Mouse (Mus musculus) embryonic facial prominence, embryonic 12.5 days (tissue): ENCODE measurements around the gene Hhatl. TPM values are rescaled to one million over a fixed set of nuclear protein-coding genes. Genes with fewer than 3 reads are reported as not detected.

Experiments used
- ATAC-seq: fragments of 200-750 bp; cut with Nextera tagmentation; 2 replicates; pipeline ENCODE4 v1.8.0; 2017; ENCODE audit not compliant: insufficient number of reproducible peaks, insufficient read depth, low FRiP score, low TSS enrichment
- H3K27ac ChIP-seq: fragments of 300-500 bp; sonication (generic); 2 replicates; pipeline ENCODE4 v1.5.1; 2016; ENCODE audit warnings: mild to moderate bottlenecking
- H3K27me3 ChIP-seq: fragments of 300-500 bp; sonication (generic); 2 replicates; pipeline ENCODE4 v1.6.1; 2016; ENCODE audit warnings: mild to moderate bottlenecking, moderate library complexity
- H3K36me3 ChIP-seq: fragments of 300-500 bp; sonication (generic); 2 replicates; pipeline ENCODE4 v1.6.1; 2016; ENCODE audit warnings: mild to moderate bottlenecking
- H3K4me1 ChIP-seq: fragments of 300-500 bp; sonication (generic); 2 replicates; pipeline ENCODE4 v1.6.1; 2016
- H3K4me2 ChIP-seq: fragments of 300-500 bp; sonication (generic); replicated peaks from 2 replicates; pipeline ENCODE4 v1.6.1; 2016; ENCODE audit warnings: mild to moderate bottlenecking, moderate library complexity
- H3K4me3 ChIP-seq: fragments of 300-500 bp; sonication (generic); 2 replicates; pipeline ENCODE4 v1.5.1; 2016; ENCODE audit warnings: mild to moderate bottlenecking
- H3K9ac ChIP-seq: fragments of 300-500 bp; sonication (generic); 2 replicates; pipeline ENCODE4 v1.6.1; 2016; ENCODE audit warnings: mild to moderate bottlenecking, moderate library complexity
- H3K9me3 ChIP-seq: fragments of 300-500 bp; sonication (generic); 2 replicates; pipeline ENCODE4 v1.6.1; 2016; ENCODE audit warnings: mild to moderate bottlenecking, moderate library complexity
- WGBS: fragments of 180-500 bp; shearing (Covaris S2); methylation state at CpG from one replicate; pipeline ENCODE4 v1.1.7; 2016; 5-methylcytosine and 5-hydroxymethylcytosine counted together
- polyA plus RNA-seq: library from polyadenylated mRNA; unstranded; fragments of >200 nt; fragmentation: Nextera tagmentation; extraction: Ambion mirVana; gene quantifications from 2 replicates; pipeline ENCODE4 v1.2.1, GENCODE M21; 2016

Hhatl gene
- 0.40 TPM in 1 of 2 replicates, not detected in the other for polyA plus RNA-seq

GRCm38 (mm10) chr9:121791757-121792521, at the start of gene Hhatl:
Gene Hhatl, minus strand, starts transcription at chr9:121792507.
- Histone ChIP-seq H3K27me3 (no peaks in the 10 kb centered on the region), H3K4me2 (no peak within 1 kb of the TSS), H3K4me3 (no peak within 1 kb of the TSS), H3K4me1 (peaks cover 5% of the 10 kb centered on the region; the same call in 1 of the 2 replicates), H3K27ac (no peak within 1 kb of the TSS), H3K9ac (no peak within 1 kb of the TSS), H3K36me3 (no peaks in the 10 kb centered on the region), H3K9me3 (no peaks in the 10 kb centered on the region)
- WGBS = 47% methylated on average over 24 of the region's 24 CpGs
- ATAC-seq = 0 out of 2 replicates have a peak, but pooled peaks have one; percentile 35

GRCm38 (mm10) chr9:121839622-121839965, 47.3 kb upstream of the Hhatl start:
- H3K36me3 ChIP-seq = no peaks in the 10 kb centered on the region
- 0 out of 2 replicates have a peak, but pooled peaks cover 4% of the 10 kb centered on the region for H3K4me1 ChIP-seq
- peak overlapping the region; percentile 41 for H3K4me3 ChIP-seq
- 39% methylated on average over 7 of the region's 7 CpGs for WGBS
- peaks cover 6% of the 10 kb centered on the region; the same call in 1 of the 2 replicates for H3K9me3 ChIP-seq
- H3K27ac ChIP-seq = no peak overlapping the region
- H3K9ac ChIP-seq = peak overlapping the region; percentile 49
- ATAC-seq = 0 out of 2 replicates have a peak, but pooled peaks have one; percentile 3
- H3K4me2 ChIP-seq = peak overlapping the region; percentile 78
- H3K27me3 ChIP-seq = no peaks in the 10 kb centered on the region

GRCm38 (mm10) chr9:121838829-121839621, 46.7 kb upstream of the Hhatl start, which contains the start of gene Ccdc13:
Gene Ccdc13, minus strand, starts transcription at chr9:121839461.
- 3% methylated on average over 61 of the region's 61 CpGs for WGBS
- no peak within 1 kb of the TSS for H3K27ac ChIP-seq
- ATAC-seq = peak; percentile 74

DNA sequence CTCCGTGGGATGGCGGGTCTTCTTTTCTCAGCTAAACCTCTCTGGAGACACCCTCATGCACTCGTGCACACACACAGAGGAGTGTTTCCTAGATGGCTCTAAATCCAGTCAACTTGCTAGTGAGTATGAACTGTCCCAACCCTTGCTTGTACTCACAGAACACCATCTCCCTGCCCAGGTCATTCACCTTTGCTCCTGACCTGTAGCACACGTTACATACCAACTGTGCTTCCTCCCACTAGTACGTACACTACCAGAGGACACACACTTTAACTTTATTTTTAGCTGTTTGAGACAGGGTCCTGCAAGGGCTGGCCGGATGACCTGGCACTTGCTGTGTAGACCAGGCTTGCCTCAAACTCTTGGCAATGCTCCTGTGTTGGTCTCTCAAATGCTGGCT, 45.7 kb upstream of the Hhatl start:
- 92% methylated on average over 6 of the region's 6 CpGs for WGBS
- H3K27ac ChIP-seq = no peak overlapping the region
- H3K4me3 ChIP-seq = no peak overlapping the region
- no peaks in the 10 kb centered on the region for H3K36me3 ChIP-seq
- H3K9ac ChIP-seq = no peak overlapping the region
- no peaks in the 10 kb centered on the region for H3K27me3 ChIP-seq
- H3K4me2 ChIP-seq = no peak overlapping the region
- peaks cover 2% of the 10 kb centered on the region; the same call in 1 of the 2 replicates for H3K9me3 ChIP-seq
- no peak for ATAC-seq
- H3K4me1 ChIP-seq = 0 out of 2 replicates have a peak, but pooled peaks cover 4% of the 10 kb centered on the region

More at GRCm38 (mm10) chr9:121838829-121839621, 46.7 kb upstream of the Hhatl start, which contains the start of gene Ccdc13:
- Histone ChIP-seq H3K4me3 (peak within 1 kb of the TSS; percentile 41), H3K27me3 (no peaks in the 10 kb centered on the region), H3K4me2 (peak within 1 kb of the TSS; percentile 78), H3K9ac (peak within 1 kb of the TSS; percentile 49), H3K4me1 (0 out of 2 replicates have a peak, but pooled peaks cover 4% of the 10 kb centered on the region), H3K36me3 (no peaks in the 10 kb centered on the region), H3K9me3 (peaks cover 6% of the 10 kb centered on the region; the same call in 1 of the 2 replicates)

- Histone ChIP-seq H3K4me1 (0 out of 2 replicates have a peak, but pooled peaks cover 2% of the 10 kb centered on the region), H3K36me3 (no peaks in the 10 kb centered on the region), H3K27ac (no peak overlapping the region), H3K9me3 (no peaks in the 10 kb centered on the region), H3K4me2 (no peak overlapping the region), H3K9ac (no peak overlapping the region), H3K4me3 (no peak overlapping the region), H3K27me3 (no peaks in the 10 kb centered on the region)
- WGBS = 82% methylated on average over 11 of the region's 11 CpGs
- ATAC-seq = no peak
Observed at GRCm38 (mm10) chr9:121833825-121834224, 41.5 kb upstream of the Hhatl start.

DNA sequence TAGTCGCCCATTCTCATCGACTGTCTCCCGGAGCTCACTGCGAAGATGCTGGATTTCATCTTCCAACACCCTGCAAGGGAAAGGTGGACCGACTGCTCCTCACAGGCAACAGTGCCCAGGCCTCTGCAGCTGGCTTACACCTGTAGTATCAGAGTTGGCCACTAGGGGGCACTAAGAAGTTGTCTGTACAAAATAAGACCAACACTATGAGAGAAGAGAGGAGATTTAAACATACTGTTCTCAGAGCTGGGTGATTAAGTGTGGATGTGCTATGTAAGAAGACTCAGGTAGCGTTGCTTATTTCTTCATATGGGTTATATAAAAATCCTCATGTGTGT, 38.6 kb upstream of the Hhatl start:
- 24% methylated on average over 6 of the region's 6 CpGs for WGBS
- no peaks in the 10 kb centered on the region for H3K27me3 ChIP-seq
- no peak overlapping the region for H3K27ac ChIP-seq
- H3K9me3 ChIP-seq = no peaks in the 10 kb centered on the region
- H3K36me3 ChIP-seq = no peaks in the 10 kb centered on the region
- no peak overlapping the region for H3K4me3 ChIP-seq
- no peak for ATAC-seq
- no peak overlapping the region for H3K4me2 ChIP-seq
- no peaks in the 10 kb centered on the region for H3K4me1 ChIP-seq
- H3K9ac ChIP-seq = no peak overlapping the region

DNA sequence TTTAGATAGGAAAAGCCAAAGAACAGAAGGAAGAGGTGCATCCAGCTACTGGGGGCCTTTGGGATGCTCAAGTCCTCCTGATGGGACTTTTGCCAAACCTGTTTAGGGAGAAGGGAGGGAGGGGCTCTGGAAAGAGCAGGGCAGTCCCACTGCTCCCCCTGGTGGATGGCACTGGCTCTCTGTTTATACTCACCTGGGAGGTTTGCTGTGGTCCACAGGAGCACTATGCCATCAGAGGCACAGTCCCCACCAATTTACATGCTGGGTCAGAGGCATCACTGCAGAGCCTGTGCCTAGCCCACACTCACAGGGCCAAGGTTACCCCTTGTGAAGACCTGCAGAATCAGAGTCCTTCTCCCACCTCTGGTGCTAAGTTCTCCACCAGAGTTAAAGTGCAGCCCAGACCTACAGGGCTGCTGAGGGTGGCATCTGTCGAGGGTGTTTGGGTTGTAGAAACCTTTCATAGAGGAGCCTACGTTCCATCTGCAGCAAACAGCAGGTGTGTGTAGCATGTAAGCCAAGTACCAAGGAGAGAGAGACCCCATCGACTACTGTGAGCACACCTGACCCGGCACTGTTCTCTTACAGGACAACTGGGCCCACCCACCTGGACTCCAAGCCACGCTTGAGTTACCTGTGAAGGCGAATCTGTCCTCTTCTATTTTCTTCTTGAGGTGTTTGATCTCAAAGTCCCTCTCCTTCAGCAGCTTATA, 38.1 kb upstream of the Hhatl start:
- no peaks in the 10 kb centered on the region for H3K4me1 ChIP-seq
- H3K9ac ChIP-seq = no peak overlapping the region
- no peaks in the 10 kb centered on the region for H3K27me3 ChIP-seq
- no peaks in the 10 kb centered on the region for H3K36me3 ChIP-seq
- H3K9me3 ChIP-seq = no peaks in the 10 kb centered on the region
- H3K4me2 ChIP-seq = no peak overlapping the region
- no peak for ATAC-seq
- WGBS = 80% methylated on average over 6 of the region's 6 CpGs
- H3K27ac ChIP-seq = no peak overlapping the region
- H3K4me3 ChIP-seq = no peak overlapping the region

DNA sequence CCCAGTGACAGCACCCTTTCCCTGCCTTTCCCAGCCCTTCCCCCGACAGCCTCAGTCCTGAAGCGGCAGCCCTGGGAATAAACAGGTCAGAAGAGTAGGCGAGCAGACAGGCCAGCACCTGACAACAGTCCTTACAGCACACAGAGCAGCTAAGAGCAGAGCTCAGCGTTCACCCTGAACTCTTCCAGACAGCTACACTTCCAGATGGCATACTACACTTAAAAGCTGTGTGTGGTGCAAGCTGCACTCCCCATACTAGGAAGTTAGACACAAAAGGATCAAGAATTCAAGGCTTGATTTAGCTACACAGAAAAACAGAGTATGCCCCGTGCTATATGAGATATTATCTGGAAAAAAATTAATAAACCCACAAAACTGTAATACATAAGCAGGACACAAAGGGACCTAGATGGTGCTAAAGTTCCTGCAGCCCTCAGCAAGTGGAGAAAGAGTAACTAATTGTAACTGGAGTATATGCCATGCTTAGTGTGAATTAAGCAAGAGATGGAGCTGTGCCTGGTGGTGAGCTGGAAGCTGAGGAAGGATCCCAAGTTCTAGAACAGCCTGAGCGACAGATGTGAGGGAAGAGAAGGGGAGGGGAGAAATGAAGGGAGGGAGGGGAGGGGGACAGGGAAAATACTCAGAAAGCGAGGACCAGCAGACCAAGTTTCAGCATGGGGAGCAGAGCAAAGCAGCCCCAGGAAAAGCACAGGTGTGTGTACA, 37.1 kb upstream of the Hhatl start:
- H3K27me3 ChIP-seq = no peaks in the 10 kb centered on the region
- H3K9ac ChIP-seq = no peak overlapping the region
- no peak overlapping the region for H3K27ac ChIP-seq
- no peak overlapping the region for H3K4me2 ChIP-seq
- 64% methylated on average over 7 of the region's 7 CpGs for WGBS
- H3K9me3 ChIP-seq = no peaks in the 10 kb centered on the region
- H3K4me1 ChIP-seq = no peaks in the 10 kb centered on the region
- no peak overlapping the region for H3K4me3 ChIP-seq
- no peak for ATAC-seq
- H3K36me3 ChIP-seq = no peaks in the 10 kb centered on the region

DNA sequence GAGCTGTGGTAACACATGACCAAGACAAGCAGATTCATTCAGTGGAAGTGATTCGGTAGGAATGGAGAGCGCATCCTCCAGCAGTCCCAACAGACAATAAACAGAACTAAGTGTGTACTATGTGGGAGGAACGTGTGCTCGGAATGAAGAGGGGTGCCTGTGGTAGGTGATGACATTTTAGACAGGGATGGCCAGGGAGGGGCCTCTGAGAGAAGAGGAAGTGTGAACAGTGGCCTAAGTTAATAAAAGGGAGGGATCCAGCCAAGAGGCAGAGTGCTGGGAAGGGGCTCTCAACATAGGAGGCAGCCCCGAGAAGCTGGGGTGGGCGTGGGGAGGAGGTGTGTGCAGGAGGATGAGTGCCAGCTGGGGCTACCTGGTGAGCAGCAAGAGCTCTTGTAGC, 36.0 kb upstream of the Hhatl start:
- no peak overlapping the region for H3K9ac ChIP-seq
- no peak for ATAC-seq
- WGBS = 75% methylated on average over 6 of the region's 6 CpGs
- no peaks in the 10 kb centered on the region for H3K9me3 ChIP-seq
- H3K36me3 ChIP-seq = no peaks in the 10 kb centered on the region
- no peak overlapping the region for H3K27ac ChIP-seq
- no peaks in the 10 kb centered on the region for H3K4me1 ChIP-seq
- no peaks in the 10 kb centered on the region for H3K27me3 ChIP-seq
- no peak overlapping the region for H3K4me2 ChIP-seq
- no peak overlapping the region for H3K4me3 ChIP-seq

DNA sequence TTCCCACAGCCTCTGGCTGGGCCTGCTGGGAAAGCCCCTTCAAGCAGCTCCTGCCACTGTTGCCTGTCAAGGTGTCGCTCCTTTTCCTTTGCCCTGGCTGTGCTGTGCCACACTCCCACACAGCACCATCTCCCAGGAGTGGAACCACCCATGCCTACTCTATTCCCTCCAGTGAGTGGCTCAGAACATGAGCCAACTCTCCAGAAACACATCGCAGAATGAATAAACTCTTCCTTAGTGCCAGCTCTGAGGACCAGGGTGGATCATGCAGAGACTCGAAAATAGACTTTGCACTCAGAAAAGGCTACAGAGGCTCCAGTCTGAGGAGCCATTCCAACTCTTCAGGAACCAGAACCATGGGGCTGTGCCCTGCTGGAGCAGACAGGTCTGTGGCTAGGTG, 34.0 kb upstream of the Hhatl start:
- no peaks in the 10 kb centered on the region for H3K27me3 ChIP-seq
- H3K27ac ChIP-seq = no peak overlapping the region
- H3K36me3 ChIP-seq = no peaks in the 10 kb centered on the region
- no peaks in the 10 kb centered on the region for H3K4me1 ChIP-seq
- no peak overlapping the region for H3K9ac ChIP-seq
- ATAC-seq = no peak
- no peaks in the 10 kb centered on the region for H3K9me3 ChIP-seq
- no peak overlapping the region for H3K4me2 ChIP-seq
- 90% methylated on average over 3 of the region's 3 CpGs for WGBS
- H3K4me3 ChIP-seq = no peak overlapping the region

DNA sequence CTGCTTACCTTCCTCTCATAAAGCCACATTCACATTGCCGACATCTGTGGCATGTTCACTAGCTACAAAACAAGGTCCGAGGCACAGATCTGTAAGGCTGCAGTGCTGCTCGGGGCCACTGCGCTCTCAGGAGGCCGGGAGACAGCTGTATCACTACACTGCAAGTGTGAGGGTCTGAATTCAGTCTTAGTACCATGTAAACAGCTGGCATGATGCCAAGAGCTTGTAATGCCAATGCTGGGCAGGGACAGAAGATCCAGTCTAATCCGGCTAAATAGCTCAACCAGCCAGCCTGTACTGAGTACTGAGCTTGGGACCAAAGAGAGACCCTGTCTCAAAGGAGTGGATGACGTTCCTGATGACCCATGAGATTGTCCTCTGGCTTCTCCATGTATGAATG, 31.7 kb upstream of the Hhatl start:
- no peaks in the 10 kb centered on the region for H3K4me1 ChIP-seq
- H3K27ac ChIP-seq = no peak overlapping the region
- no peak overlapping the region for H3K4me2 ChIP-seq
- no peaks in the 10 kb centered on the region for H3K9me3 ChIP-seq
- ATAC-seq = no peak
- H3K27me3 ChIP-seq = no peaks in the 10 kb centered on the region
- H3K36me3 ChIP-seq = no peaks in the 10 kb centered on the region
- WGBS = 81% methylated on average over 7 of the region's 7 CpGs
- H3K9ac ChIP-seq = no peak overlapping the region
- H3K4me3 ChIP-seq = no peak overlapping the region
